Mouse (Mus musculus) forebrain, embryonic 15.5 days (tissue): ENCODE data around the gene Lrrc59. TPM values are rescaled to one million over a fixed set of nuclear protein-coding genes. Genes with fewer than 3 reads are reported as not detected.

ENCODE experiments used
- ATAC-seq: fragments of 200-750 bp; cut with Nextera tagmentation; replicated peaks from 2 replicates; pipeline ENCODE4 v1.8.0; 2017; ENCODE audit warnings: mild to moderate bottlenecking, moderate TSS enrichment, moderate library complexity
- H3K27ac ChIP-seq: fragments of 300-500 bp; sonication (generic); replicated peaks from 2 replicates; pipeline ENCODE4 v1.5.1; 2015; ENCODE audit warnings: mild to moderate bottlenecking, inconsistent platforms
- H3K27me3 ChIP-seq: fragments of 300-500 bp; sonication (generic); 2 replicates; pipeline ENCODE4 v1.6.1; 2015; ENCODE audit warnings: inconsistent platforms
- H3K36me3 ChIP-seq: fragments of 300-500 bp; sonication (generic); 2 replicates; pipeline ENCODE4 v1.6.1; 2015; ENCODE audit warnings: mild to moderate bottlenecking, inconsistent platforms
- H3K4me1 ChIP-seq: fragments of 300-500 bp; sonication (generic); 2 replicates; pipeline ENCODE4 v1.6.1; 2015; ENCODE audit warnings: inconsistent platforms
- H3K4me2 ChIP-seq: fragments of 300-500 bp; sonication (generic); replicated peaks from 2 replicates; pipeline ENCODE4 v1.6.1; 2015; ENCODE audit warnings: mild to moderate bottlenecking, inconsistent platforms
- H3K4me3 ChIP-seq: fragments of 300-500 bp; sonication (generic); 2 replicates; pipeline ENCODE4 v1.5.1; 2015; ENCODE audit warnings: mild to moderate bottlenecking, inconsistent platforms
- H3K9ac ChIP-seq: fragments of 300-500 bp; sonication (generic); replicated peaks from 2 replicates; pipeline ENCODE4 v1.6.1; 2015; ENCODE audit warnings: mild to moderate bottlenecking, inconsistent platforms
- H3K9me3 ChIP-seq: fragments of 300-500 bp; sonication (generic); 2 replicates; pipeline ENCODE4 v1.6.1; 2016; ENCODE audit warnings: inconsistent platforms
- WGBS: fragments of 180-500 bp; shearing (Covaris S2); methylation state at CpG from one replicate; pipeline ENCODE4 v1.1.7; 2015; ENCODE audit warnings: mixed read lengths; 5-methylcytosine and 5-hydroxymethylcytosine counted together
- polyA plus RNA-seq: library from polyadenylated mRNA; unstranded; fragments of >200 nt; fragmentation: Nextera tagmentation; extraction: Ambion mirVana; gene quantifications from 2 replicates; pipeline ENCODE4 v1.2.1, GENCODE M21; 2015

The Lrrc59 gene
- 160 and 164 TPM in 2 replicates for polyA plus RNA-seq

DNA sequence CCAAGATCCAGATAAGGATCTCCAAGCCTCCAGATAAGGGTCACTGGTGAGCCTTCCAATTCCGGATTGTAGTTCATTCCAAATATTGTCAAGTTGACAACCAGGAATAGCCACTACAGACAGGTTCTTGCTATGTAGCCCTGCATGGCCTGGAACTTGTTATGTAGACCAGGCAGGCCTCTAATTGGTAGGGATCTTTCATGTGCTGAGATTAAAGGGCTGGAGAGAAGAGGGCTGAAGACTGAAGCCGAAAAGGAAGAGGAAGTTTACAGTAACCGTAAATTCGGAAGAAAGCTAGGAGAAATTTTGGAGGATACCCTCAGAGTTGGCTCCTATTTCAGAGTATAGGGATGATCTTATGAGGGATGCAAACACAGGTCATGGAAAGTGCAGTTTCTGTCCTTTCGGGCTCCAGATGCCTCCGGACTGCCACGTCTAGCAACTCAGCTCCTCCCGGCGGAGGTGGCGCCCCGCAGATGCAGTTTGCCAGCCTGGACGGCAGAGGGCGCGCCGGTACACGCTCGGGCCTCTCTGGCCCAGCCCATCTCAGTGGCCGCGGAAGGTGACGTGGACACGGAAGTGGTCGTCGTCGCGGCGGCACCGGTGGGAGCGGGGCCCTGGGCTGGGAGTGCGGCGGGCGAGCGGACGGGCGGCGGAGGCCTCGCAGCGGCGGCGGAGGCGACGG, at the start of gene Lrrc59:
Lrrc59 (plus strand) TSS at position 569 of the 685 bp plus-strand sequence.
- Histone ChIP-seq H3K36me3 (peaks cover 24% of the 10 kb centered on the region), H3K4me2 (peak within 1 kb of the TSS; percentile 80)

DNA sequence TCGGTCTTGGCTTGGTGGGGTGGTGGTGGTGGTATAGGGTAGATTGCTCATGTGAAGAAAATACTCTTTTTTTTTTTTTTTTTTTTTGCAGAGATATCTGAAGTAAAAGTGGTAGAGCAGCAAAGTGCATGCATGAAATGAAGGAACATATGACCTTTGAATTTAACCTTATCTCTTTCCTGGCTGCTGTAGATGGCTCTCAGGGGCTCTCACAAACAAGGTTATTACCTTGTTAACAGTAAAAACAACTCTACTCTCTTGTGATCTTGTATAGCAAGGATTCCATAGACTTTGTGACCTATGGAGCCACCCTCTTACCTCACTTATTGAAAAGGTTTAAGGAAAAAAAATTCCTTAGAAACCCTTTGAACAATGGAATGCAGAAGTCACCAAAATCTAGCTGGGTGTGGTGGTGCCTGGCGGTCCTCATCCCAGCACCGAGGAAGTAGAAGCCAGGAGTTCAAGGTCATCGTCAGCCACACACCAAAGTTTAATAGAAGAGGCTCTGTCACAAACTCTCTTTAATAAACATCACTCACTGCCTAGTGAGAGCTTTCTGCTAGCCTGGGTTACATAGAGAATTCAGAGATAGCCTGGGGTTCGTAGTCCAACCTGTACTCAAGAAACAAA, 49.3 kb upstream of the Lrrc59 start:
- Histone ChIP-seq H3K9ac (no peak overlapping the region), H3K9me3 (no peaks in the 10 kb centered on the region), H3K27ac (no peak overlapping the region), H3K4me1 (no peaks in the 10 kb centered on the region), H3K4me2 (no peak overlapping the region), H3K27me3 (no peaks in the 10 kb centered on the region), H3K36me3 (no peaks in the 10 kb centered on the region), H3K4me3 (no peak overlapping the region)
- WGBS = 95% methylated on average over 5 of the region's 5 CpGs
- ATAC-seq = no peak

More for the DNA sequence above, at the start of gene Lrrc59:
- H3K4me1 ChIP-seq = peaks cover 16% of the 10 kb centered on the region
- peak within 1 kb of the TSS; percentile 74 for H3K9ac ChIP-seq
- no peaks in the 10 kb centered on the region for H3K27me3 ChIP-seq
- H3K4me3 ChIP-seq = peak within 1 kb of the TSS; percentile 88
- WGBS = 6% methylated on average over 41 of the region's 41 CpGs
- H3K9me3 ChIP-seq = no peaks in the 10 kb centered on the region
- ATAC-seq = peak; percentile 98
- H3K27ac ChIP-seq = peak within 1 kb of the TSS; percentile 57

DNA sequence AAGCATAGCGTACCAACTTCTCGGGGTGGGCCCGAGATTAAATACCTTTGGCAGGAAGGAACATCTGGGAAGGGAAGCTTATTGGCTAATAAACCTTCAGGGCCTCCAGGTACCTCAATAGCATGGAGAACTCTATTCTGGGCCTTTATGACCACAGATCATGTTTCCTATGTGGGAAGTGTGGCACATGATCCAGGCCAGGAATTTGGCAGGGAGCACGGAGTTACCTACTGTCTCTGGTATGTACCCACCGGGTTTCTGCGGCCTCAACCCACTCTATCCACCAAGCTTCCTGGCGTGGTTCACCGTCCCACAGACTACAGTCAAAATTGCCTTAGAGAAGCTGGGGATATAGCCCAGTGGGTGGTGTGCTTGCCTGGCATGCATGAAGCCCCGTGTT, 44.5 kb upstream of the Lrrc59 start:
- no peak overlapping the region for H3K4me3 ChIP-seq
- ATAC-seq = no peak
- H3K27ac ChIP-seq = no peak overlapping the region
- no peaks in the 10 kb centered on the region for H3K9me3 ChIP-seq
- no peak overlapping the region for H3K9ac ChIP-seq
- H3K4me2 ChIP-seq = no peak overlapping the region
- 96% methylated on average over 9 of the region's 9 CpGs for WGBS
- H3K4me1 ChIP-seq = no peaks in the 10 kb centered on the region
- H3K36me3 ChIP-seq = no peaks in the 10 kb centered on the region
- H3K27me3 ChIP-seq = no peaks in the 10 kb centered on the region

DNA sequence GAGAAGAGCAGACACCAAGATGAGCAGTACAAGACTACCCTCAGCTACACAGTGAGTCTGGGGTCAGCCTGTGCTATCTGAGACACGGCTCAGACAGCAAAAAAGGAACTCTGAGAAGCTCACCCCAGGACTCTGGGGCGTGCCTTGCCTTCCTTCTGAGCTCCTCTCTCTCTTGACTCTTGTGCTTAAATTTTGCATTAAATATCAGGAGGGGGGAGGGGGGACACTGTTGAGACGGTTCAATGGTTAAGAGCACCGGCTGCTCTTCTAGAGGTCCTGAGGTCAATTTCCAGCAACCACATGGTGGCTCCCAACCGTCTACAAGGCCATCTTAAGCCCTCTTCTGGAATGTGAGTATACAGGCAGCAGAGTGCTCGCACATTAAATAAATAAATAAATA, 42.1 kb upstream of the Lrrc59 start:
- WGBS = 84% methylated on average over 6 of the region's 6 CpGs
- no peaks in the 10 kb centered on the region for H3K4me1 ChIP-seq
- ATAC-seq = no peak

DNA sequence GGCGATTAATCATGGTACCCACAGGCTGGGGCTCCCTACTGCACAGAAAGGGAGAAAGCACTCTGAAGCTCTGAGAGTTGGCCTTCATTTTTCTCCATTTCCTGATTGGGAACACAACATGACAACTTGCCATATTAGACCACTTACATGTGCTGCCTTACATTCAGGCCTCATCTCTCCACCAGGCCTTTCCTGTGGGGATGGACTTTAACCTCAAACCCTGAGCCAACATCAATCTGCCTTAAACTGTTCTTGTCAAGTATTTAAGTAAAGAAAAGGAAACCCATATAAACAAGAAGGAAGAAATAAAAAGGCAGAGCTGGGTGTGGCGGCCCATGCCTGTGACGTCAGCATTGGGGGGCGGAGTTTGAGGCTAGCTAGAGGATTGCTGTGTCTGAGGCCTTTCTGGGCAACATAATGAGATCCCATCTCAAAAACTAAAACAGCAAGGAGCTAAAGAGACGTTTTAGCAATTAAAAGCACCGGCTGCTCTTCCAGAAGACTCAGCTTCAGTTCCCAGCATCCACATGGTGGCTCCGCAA, 33.2 kb upstream of the Lrrc59 start:
- Histone ChIP-seq H3K9me3 (no peaks in the 10 kb centered on the region), H3K27ac (no peak overlapping the region), H3K4me2 (no peak overlapping the region), H3K9ac (no peak overlapping the region), H3K4me1 (peaks cover under 1% of the 10 kb centered on the region; the same call in 1 of the 2 replicates), H3K27me3 (no peaks in the 10 kb centered on the region), H3K4me3 (no peak overlapping the region), H3K36me3 (no peaks in the 10 kb centered on the region)
- 70% methylated on average over 7 of the region's 7 CpGs for WGBS
- ATAC-seq = no peak

More for the DNA sequence above, 42.1 kb upstream of the Lrrc59 start:
- H3K4me2 ChIP-seq = no peak overlapping the region
- no peaks in the 10 kb centered on the region for H3K27me3 ChIP-seq
- H3K36me3 ChIP-seq = no peaks in the 10 kb centered on the region
- H3K4me3 ChIP-seq = no peak overlapping the region
- H3K9ac ChIP-seq = no peak overlapping the region
- no peaks in the 10 kb centered on the region for H3K9me3 ChIP-seq
- H3K27ac ChIP-seq = no peak overlapping the region

- Histone ChIP-seq H3K4me1 (peaks cover 8% of the 10 kb centered on the region), H3K27ac (no peak overlapping the region), H3K4me3 (no peak overlapping the region), H3K9ac (no peak overlapping the region), H3K36me3 (no peaks in the 10 kb centered on the region), H3K4me2 (no peak overlapping the region), H3K27me3 (no peaks in the 10 kb centered on the region), H3K9me3 (no peaks in the 10 kb centered on the region)
- ATAC-seq = no peak
- WGBS = 78% methylated on average over 4 of the region's 4 CpGs
Measured at GRCm38 (mm10) chr11:94597319-94597718, 32.2 kb upstream of the Lrrc59 start.

DNA sequence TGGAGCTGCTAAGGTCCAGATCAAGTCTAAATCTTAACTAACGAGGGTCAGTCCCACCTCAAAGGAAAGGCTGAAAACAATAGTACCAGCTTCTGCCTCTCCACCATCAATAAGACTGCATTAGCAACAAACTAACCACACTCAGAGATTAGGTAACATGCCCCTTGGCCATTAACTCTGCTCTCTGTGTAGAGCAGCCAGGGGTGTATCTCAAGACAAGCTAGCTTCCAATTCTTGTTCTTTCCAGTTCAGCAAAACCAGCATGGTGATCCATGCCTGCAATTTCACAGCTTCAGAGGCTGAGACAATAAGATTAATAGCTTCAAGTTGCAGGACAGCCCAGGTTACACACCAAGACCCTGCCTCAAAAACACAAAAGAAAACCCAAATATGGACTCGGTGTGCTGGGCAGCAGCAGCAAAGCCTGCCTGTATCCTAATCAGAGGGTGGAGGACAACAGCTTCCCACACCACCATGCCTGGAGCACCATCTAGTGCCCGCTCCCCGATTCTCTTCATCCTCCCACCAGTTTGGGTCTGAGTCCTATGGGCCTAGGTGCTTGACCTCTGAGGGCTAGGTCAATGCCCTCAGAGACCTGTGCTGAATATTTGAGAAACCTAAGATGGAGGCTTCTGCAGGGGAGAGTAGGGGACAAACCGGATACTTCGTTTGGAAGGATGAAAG, 31.0 kb upstream of the Lrrc59 start:
- H3K4me3 ChIP-seq = no peak overlapping the region
- peaks cover 8% of the 10 kb centered on the region for H3K4me1 ChIP-seq
- no peak overlapping the region for H3K27ac ChIP-seq
- H3K9ac ChIP-seq = no peak overlapping the region
- ATAC-seq = no peak
- H3K4me2 ChIP-seq = no peak overlapping the region
- no peaks in the 10 kb centered on the region for H3K36me3 ChIP-seq
- no peaks in the 10 kb centered on the region for H3K27me3 ChIP-seq
- 68% methylated on average over 6 of the region's 6 CpGs for WGBS
- H3K9me3 ChIP-seq = no peaks in the 10 kb centered on the region

DNA sequence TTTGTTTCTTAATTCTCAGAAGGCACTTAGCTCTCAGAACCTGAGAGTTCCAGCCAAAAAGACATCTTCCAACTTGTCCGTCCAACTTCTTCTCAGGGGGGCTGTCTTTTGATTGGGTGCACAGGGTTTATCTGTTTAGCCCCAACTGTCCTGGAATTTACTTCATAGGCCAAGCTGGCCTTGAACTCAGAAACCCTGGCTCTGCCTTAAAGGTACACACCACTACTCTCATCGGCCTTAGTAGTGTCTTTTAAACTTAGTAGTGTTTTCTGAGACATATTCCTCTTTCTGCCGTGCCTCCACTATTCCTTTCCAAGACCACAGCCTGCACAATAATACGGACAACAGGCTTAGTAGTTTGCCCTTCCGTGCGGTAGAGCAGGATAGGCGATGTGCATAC, 29.1 kb upstream of the Lrrc59 start:
- Histone ChIP-seq H3K36me3 (no peaks in the 10 kb centered on the region), H3K4me1 (peaks cover 8% of the 10 kb centered on the region), H3K4me2 (no peak overlapping the region), H3K27me3 (no peaks in the 10 kb centered on the region), H3K9me3 (no peaks in the 10 kb centered on the region), H3K27ac (no peak overlapping the region), H3K4me3 (no peak overlapping the region), H3K9ac (no peak overlapping the region)
- ATAC-seq = no peak
- 89% methylated on average over 7 of the region's 7 CpGs for WGBS

DNA sequence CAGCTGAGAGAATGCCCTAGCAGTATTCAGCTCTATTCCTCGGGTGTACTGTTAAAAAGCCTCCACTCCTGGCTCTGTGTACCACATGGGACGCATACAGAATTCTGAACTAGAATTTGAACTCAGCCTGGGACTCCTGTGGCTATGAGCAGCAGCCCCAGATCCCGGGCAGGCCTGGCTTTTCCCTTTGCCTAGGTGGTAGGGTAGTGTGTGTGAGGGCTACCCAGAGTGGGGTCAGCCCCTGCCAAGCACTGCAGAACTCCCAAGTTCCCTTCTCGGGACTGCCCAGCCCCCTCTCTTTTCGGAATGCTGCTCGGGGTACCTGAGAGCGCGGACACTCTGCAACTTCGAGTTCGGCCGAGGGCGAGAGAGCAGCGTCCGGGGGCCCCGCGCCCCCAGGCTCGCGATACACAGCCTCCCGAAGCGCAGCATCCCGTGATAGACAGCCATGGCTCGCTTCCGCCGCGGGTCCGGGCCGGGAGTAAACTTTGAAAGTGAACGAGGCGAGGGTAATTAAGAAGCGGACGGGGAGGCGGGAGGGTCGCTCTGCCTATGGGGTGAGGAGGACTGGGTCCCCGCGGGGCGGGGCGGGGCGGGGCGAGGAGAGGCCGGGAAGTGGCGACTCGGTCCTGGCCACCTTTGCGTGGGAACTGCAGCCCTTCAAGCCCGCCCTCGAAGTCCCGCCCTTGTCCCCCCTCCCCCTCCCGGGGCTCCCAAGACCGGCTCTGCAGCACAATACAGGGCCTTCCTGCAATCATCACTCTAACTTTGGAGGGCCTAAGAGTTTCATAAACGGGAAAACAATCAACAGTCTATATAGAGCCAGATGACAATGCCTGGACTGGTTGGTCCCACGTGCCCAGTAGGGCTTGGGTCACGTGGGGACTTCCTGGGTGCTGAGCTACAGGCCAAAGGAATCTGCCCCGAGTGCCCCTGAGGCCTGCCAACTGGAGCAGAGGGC, 28.0 kb upstream of the Lrrc59 start, which contains the start of gene Acsf2:
Acsf2 (minus strand) TSS at position 551 of the 961 bp plus-strand sequence.
- ATAC-seq = peak; percentile 82
- peak within 1 kb of the TSS; percentile 55 for H3K4me2 ChIP-seq
- H3K9me3 ChIP-seq = no peaks in the 10 kb centered on the region
- peak within 1 kb of the TSS; percentile 30 for H3K9ac ChIP-seq
- no peaks in the 10 kb centered on the region for H3K36me3 ChIP-seq
- peak within 1 kb of the TSS; percentile 42 for H3K4me3 ChIP-seq
- no peaks in the 10 kb centered on the region for H3K27me3 ChIP-seq
- WGBS = under 1% methylated on average over 45 of the region's 52 CpGs
- H3K4me1 ChIP-seq = peaks cover 8% of the 10 kb centered on the region
- no peak within 1 kb of the TSS for H3K27ac ChIP-seq

- H3K9me3 ChIP-seq = no peaks in the 10 kb centered on the region
- H3K4me3 ChIP-seq = no peak overlapping the region
- no peaks in the 10 kb centered on the region for H3K27me3 ChIP-seq
- H3K9ac ChIP-seq = no peak overlapping the region
- H3K4me2 ChIP-seq = peak overlapping the region; percentile 55; the same call in 1 of the 2 replicates
- no peak for ATAC-seq
- WGBS = 73% methylated on average over 11 of the region's 11 CpGs
- H3K4me1 ChIP-seq = peaks cover 8% of the 10 kb centered on the region
- H3K36me3 ChIP-seq = no peaks in the 10 kb centered on the region
- no peak overlapping the region for H3K27ac ChIP-seq
Measured at GRCm38 (mm10) chr11:94602356-94602955, 27.1 kb upstream of the Lrrc59 start.
